Mouse (Mus musculus) ES-E14 (cell line): ENCODE measurements around the gene Ubap2l. TPM values are rescaled to one million over a fixed set of nuclear protein-coding genes. Genes with fewer than 3 reads are reported as not detected.

Source experiments
- DNase-seq: peaks from one replicate; pipeline ENCODE4 v3.0.0-alpha.2; 2013; ENCODE audit warnings: low read depth, low spot score
- H3K27ac ChIP-seq: 2 replicates; pipeline ENCODE4 v1.5.1; 2012; ENCODE audit warnings: low read depth, mild to moderate bottlenecking, low read length, moderate library complexity, mixed read lengths; ENCODE audit not compliant: poor library complexity, insufficient read depth, severe bottlenecking
- H3K36me3 ChIP-seq: 2 replicates; pipeline ENCODE4 v1.6.1; 2012; ENCODE audit warnings: mild to moderate bottlenecking, low read length, moderate library complexity, mixed read lengths; ENCODE audit not compliant: control insufficient read depth, poor library complexity, insufficient read depth, severe bottlenecking
- H3K4me1 ChIP-seq, 2 experiments: fragments of 150-350 bp in 1 of 2; sonication (generic) in 1 of 2; 2 replicates each; pipeline ENCODE4 v1.6.1; 2012; ENCODE audit warnings: low read length in 2 of 2, mild to moderate bottlenecking in 1 of 2, mixed read lengths in 1 of 2; ENCODE audit not compliant: control insufficient read depth in 2 of 2, insufficient read depth in 2 of 2, poor library complexity in 1 of 2
- H3K4me3 ChIP-seq, 2 experiments: fragments of 150-350 bp in 1 of 2; sonication (generic) in 1 of 2; 2 replicates each; pipeline ENCODE4 v1.5.1; 2012; ENCODE audit warnings: low read length in 2 of 2, low read depth in 1 of 2, mild to moderate bottlenecking in 1 of 2, mixed read lengths in 1 of 2; ENCODE audit not compliant: insufficient read depth in 1 of 2, poor library complexity in 1 of 2, severe bottlenecking in 1 of 2
- H3K9ac ChIP-seq: 2 replicates; pipeline ENCODE4 v1.6.1; 2012; ENCODE audit warnings: low read depth, mild to moderate bottlenecking, low read length, mixed read lengths; ENCODE audit not compliant: poor library complexity, insufficient read depth, severe bottlenecking
- H3K9me3 ChIP-seq: fragments of 150-350 bp; sonication (generic); 2 replicates; pipeline ENCODE4 v1.6.1; 2012; ENCODE audit warnings: low read depth, mild to moderate bottlenecking, low read length; ENCODE audit not compliant: control insufficient read depth, insufficient read depth
- CHD2 ChIP-seq: IDR thresholded peaks from 2 replicates; pipeline ENCODE4 v1.6.1; 2014; ENCODE audit warnings: mild to moderate bottlenecking, low read depth, low read length, inconsistent platforms
- HCFC1 ChIP-seq: IDR thresholded peaks from 2 replicates; pipeline ENCODE4 v1.6.1; 2012; ENCODE audit warnings: low read length, inconsistent platforms, borderline replicate concordance; ENCODE audit not compliant: insufficient read depth
- MAFK ChIP-seq: IDR thresholded peaks from 2 replicates; pipeline ENCODE4 v1.6.1; 2014; ENCODE audit warnings: mild to moderate bottlenecking, low read depth, low read length, inconsistent platforms; ENCODE audit not compliant: insufficient read depth
- ZC3H11A ChIP-seq: IDR thresholded peaks from 2 replicates; pipeline ENCODE4 v1.6.1; 2012; ENCODE audit warnings: low read depth, mild to moderate bottlenecking, inconsistent platforms, low read length, borderline replicate concordance
- ZNF384 ChIP-seq: IDR thresholded peaks from 2 replicates; pipeline ENCODE4 v1.6.1; 2012; ENCODE audit warnings: low read depth, low read length, inconsistent platforms
- in situ Hi-C, 2 experiments: fragments of 600-800 bp; cut with MboI; formaldehyde crosslinking; loops; one replicate each; pipeline ENCODE4 v1.15.1; 2025; ENCODE audit warnings: low sequenced_read_pairs in 2 of 2, inconsistent platforms in 1 of 2; ENCODE audit not compliant: unreplicated experiment in 2 of 2
- total RNA-seq: library from RNA; depleted of rRNA; stranded (reverse); fragments of 300-350 nt; gene quantifications from 2 replicates; pipeline ENCODE4 v1.2.3, GENCODE M21; 2012

The Ubap2l gene
- total RNA-seq, 1 experiment: 109 TPM

DNA sequence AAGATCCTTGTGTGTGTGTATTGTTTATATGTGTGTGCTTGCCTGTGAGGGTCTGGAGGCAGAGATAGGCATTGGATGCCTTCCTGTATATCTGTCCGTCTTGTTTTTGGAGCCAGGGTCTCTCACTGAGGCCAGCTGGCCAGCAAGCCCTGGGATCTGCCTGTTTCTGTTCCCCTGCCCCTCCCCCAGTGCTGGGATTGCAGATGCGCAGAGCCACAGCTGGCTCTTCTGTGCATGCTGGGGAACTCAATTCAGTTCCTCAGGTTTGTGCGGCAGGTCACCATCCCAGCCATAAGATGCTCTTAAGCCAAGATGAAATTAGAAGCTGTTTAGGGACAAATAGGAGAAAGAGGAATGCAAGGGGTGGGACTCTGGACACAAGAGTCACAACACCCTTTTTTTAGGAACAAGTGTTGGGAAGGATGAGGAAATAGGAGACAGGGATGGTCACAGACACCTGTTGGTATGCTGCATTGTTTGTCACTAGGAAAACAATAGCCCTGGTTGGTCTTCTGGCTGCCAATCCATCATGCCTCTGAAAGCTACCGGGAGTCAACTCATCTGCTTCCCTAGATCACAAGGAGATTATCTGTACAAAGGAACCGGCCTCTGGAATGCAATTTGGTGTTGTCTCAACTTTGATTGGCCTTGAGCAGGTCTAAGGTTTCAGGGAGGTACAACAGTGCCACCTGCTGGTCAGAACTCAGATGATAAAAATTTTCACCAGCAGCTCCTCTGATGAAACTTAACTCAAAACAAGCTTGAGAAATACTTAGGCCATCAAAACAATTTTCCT lies 24.7 kb upstream of the Ubap2l start:
- peak; percentile 95 for DNase-seq
- Histone ChIP-seq H3K4me3 (peak overlapping the region; percentile 15 to 36; a peak in 3 of 4 replicates), H3K9me3 (no peaks in the 10 kb centered on the region), H3K4me1 (peaks cover 4 to 7% of the 10 kb centered on the region in 2 experiments; a peak in 3 of 4 replicates), H3K9ac (0 out of 2 replicates have a peak overlapping the region, but pooled peaks have one; percentile 35), H3K36me3 (0 out of 2 replicates have a peak, but pooled peaks cover under 1% of the 10 kb centered on the region), H3K27ac (peak overlapping the region; percentile 57)
- in situ Hi-C loops: no loop called here
- no peak for TF ChIP-seq MAFK
- TF ChIP-seq ZNF384: no peak; the same call in 1 of the 2 replicates
- no peak for TF ChIP-seq CHD2
- TF ChIP-seq HCFC1: no peak
- no peak for TF ChIP-seq ZC3H11A

DNA sequence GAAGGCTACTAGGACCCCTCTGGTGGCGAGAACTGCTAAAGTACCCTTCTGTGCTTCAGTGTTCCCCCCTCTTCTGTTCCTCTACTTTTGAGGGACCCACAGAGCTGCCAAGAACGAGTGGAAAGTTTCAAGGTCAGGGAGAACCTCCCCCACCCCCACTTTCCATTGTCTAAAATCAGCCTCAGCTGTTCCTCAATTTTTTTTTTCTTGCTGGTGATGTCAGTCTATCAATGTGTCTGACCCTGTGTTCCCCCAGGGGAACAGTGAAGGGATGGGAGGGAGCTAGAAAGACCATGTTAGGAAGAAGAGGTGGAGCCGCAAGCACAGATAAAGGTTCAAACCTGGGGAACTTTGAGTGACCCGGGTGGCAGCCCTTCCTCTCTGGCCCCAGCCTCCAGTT lies 19.9 kb upstream of the Ubap2l start, which contains the start of gene Tpm3:
TSS of gene Tpm3 (plus strand) at position 356 of the 400 bp plus-strand sequence.
- no peak within 1 kb of the TSS for H3K4me3 ChIP-seq
- no peaks in the 10 kb centered on the region for H3K9me3 ChIP-seq
- H3K9ac ChIP-seq: no peak within 1 kb of the TSS
- DNase-seq: no peak
- H3K4me1 ChIP-seq: peaks cover 2 to 4% of the 10 kb centered on the region in 2 experiments; a peak in 1 of 4 replicates
- H3K36me3 ChIP-seq: no peaks in the 10 kb centered on the region
- TF ChIP-seq ZC3H11A: no peak
- peak; percentile 44; the same call in 1 of the 2 replicates for TF ChIP-seq ZNF384
- in situ Hi-C loops: no loop called here
- no peak within 1 kb of the TSS for H3K27ac ChIP-seq

GRCm38 (mm10) chr3:90069688-90070087 lies 17.3 kb upstream of the Ubap2l start:
- no peaks in the 10 kb centered on the region; a peak in 1 of 4 replicates for H3K4me1 ChIP-seq
- H3K9ac ChIP-seq: no peak overlapping the region
- H3K27ac ChIP-seq: no peak overlapping the region
- H3K9me3 ChIP-seq: no peaks in the 10 kb centered on the region
- TF ChIP-seq ZC3H11A (no peak), ZNF384 (no peak), HCFC1 (no peak), CHD2 (no peak), MAFK (no peak)
- DNase-seq: no peak
- H3K4me3 ChIP-seq: no peak overlapping the region
- H3K36me3 ChIP-seq: no peaks in the 10 kb centered on the region
- in situ Hi-C loops: no loop called here

- Histone ChIP-seq H3K36me3 (no peaks in the 10 kb centered on the region), H3K4me3 (no peak overlapping the region), H3K27ac (no peak overlapping the region), H3K9me3 (no peaks in the 10 kb centered on the region), H3K4me1 (no peaks in the 10 kb centered on the region; a peak in 1 of 4 replicates), H3K9ac (no peak overlapping the region)
- no peak for DNase-seq
- TF ChIP-seq CHD2 (no peak), MAFK (no peak)
- in situ Hi-C loops: no loop called here
Observed at GRCm38 (mm10) chr3:90067851-90068250, 15.4 kb upstream of the Ubap2l start.

GRCm38 (mm10) chr3:90065553-90065952 lies 13.1 kb upstream of the Ubap2l start:
- Histone ChIP-seq H3K4me3 (no peak overlapping the region), H3K9ac (no peak overlapping the region), H3K9me3 (no peaks in the 10 kb centered on the region), H3K4me1 (no peaks in the 10 kb centered on the region; a peak in 1 of 4 replicates), H3K36me3 (peaks cover 5% of the 10 kb centered on the region), H3K27ac (no peak overlapping the region)
- DNase-seq: no peak
- TF ChIP-seq ZC3H11A (no peak), ZNF384 (no peak), HCFC1 (no peak), CHD2 (no peak), MAFK (no peak)
- in situ Hi-C loops: no loop called here
